Mouse (Mus musculus) olfactory bulb, adult 2 months (tissue): ENCODE data around the gene Pik3r2. TPM values are rescaled to one million over a fixed set of nuclear protein-coding genes. Genes with fewer than 3 reads are reported as not detected.
A peak's percentile ranks its signal among the peaks of the same experiment; 100 is the strongest.

ENCODE experiments used
- H3K27ac ChIP-seq: fragments of 200-500 bp; 2 replicates; pipeline ENCODE4 v1.5.1; 2012; ENCODE audit warnings: low read depth, low read length; ENCODE audit not compliant: insufficient read depth
- H3K4me1 ChIP-seq: fragments of 200-500 bp; 2 replicates; pipeline ENCODE4 v1.6.1; 2012; ENCODE audit warnings: low read length; ENCODE audit not compliant: control insufficient read depth, insufficient read depth
- H3K4me3 ChIP-seq: fragments of 200-500 bp; 2 replicates; pipeline ENCODE4 v1.5.1; 2012; ENCODE audit warnings: mild to moderate bottlenecking, low read depth, low read length, moderate library complexity; ENCODE audit not compliant: insufficient read depth
- CTCF ChIP-seq: fragments of 200-500 bp; IDR thresholded peaks from 2 replicates; pipeline ENCODE4 v1.5.1; 2012; ENCODE audit warnings: low read depth, mild to moderate bottlenecking, low read length, moderate library complexity; ENCODE audit not compliant: insufficient read depth
- POLR2A ChIP-seq: fragments of 200-500 bp; IDR thresholded peaks from 2 replicates; pipeline ENCODE4 v1.6.1; 2012; ENCODE audit warnings: mild to moderate bottlenecking, low read depth, low read length, moderate library complexity; ENCODE audit not compliant: insufficient read depth
- WGBS: fragments of 180-500 bp; shearing (Covaris S2); methylation state at CpG from one replicate; pipeline ENCODE4 v1.1.7; 2018; 5-methylcytosine and 5-hydroxymethylcytosine counted together
- polyA plus RNA-seq: library from polyadenylated mRNA; stranded (reverse); fragments of >200 nt; gene quantifications from 2 replicates; pipeline ENCODE4 v1.2.4, GENCODE M21; 2012; ENCODE audit warnings: low replicate concordance; ENCODE audit not compliant: missing spikeins, insufficient read depth, insufficient read length

The Pik3r2 gene
- polyA plus RNA-seq, 1 experiment, result not detected

DNA sequence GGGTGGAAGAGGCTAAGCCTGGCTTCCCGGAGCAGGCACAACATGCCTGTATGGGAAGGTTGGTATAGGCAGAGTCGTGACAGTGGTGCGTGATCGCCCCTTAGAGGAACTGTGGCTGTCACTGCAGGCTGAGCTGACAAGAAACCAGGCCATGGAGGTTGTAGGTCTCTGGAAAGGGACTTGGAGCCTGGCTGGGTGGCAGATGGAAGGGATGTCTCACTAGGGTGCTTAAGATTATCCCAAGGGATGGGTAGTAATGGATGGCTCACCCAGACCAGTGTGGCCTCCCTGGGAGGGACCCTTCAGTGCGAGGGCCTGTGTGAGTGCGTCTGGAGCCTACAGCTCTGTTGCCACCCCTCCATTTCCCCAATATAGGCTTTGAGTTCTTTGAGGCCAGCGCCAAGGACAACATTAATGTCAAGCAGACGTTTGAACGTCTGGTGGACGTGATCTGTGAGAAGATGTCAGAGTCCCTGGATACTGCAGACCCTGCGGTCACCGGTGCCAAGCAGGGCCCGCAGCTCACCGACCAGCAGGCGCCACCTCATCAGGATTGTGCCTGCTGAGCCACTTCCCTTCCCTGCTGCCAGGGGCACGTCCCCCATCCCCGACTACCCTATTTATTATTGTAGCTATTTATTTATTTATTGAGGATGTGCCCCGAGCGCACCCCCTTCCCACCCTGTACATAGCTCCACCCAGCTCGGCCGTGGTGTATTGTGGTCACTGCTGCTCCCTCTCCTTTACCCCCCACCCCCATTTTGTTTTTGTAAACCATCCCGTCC, 18.8 kb downstream of the Pik3r2 start:
- 58% methylated on average over 22 of the region's 22 CpGs for WGBS

GRCm38 (mm10) chr8:70756476-70757040, 20.0 kb downstream of the Pik3r2 start:
- Histone ChIP-seq H3K4me3 (no peak overlapping the region), H3K4me1 (peaks cover 56% of the 10 kb centered on the region), H3K27ac (no peak overlapping the region)
- TF ChIP-seq POLR2A (no peak), CTCF (no peak)
- 92% methylated on average over 6 of the region's 6 CpGs for WGBS

More for the DNA sequence above, 18.8 kb downstream of the Pik3r2 start:
- no peak for TF ChIP-seq CTCF
- no peak for TF ChIP-seq POLR2A
- Histone ChIP-seq H3K4me3 (no peak overlapping the region), H3K27ac (no peak overlapping the region), H3K4me1 (peaks cover 53% of the 10 kb centered on the region)

DNA sequence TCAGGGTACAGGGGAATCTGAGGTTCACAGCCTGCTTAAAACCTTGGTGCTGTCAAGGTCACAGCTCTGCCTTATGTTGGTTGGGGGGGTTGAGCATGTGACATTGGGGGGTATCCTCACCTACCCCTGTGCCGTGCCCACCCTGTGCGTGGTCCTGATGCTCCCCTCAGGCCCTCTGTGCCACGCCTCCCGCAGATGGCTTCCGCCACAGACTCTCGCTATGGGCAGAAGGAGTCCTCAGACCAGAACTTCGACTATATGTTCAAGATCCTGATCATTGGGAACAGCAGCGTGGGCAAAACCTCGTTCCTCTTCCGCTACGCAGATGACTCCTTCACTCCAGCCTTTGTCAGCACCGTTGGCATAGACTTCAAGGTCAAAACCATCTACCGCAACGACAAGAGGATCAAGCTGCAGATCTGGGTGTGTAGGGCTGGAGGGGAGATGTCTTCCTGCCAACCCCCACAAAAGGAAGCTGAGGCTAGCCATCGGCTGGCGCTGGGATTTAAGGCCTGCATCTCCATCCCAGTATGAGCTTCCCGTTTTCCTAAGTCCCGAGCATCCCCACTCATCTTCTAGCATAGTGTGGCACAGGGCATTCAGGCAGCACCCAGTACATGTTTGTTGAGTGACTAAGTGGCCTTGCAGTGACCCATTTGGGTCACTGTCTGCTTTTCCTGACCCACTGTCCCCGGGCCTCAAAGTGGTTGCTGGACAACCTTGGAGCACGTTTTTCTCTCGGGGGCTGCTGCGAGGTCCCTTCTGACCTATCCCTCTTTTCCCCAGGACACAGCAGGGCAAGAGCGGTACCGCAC, 20.6 kb downstream of the Pik3r2 start:
- 0 out of 2 replicates have a peak overlapping the region, but pooled peaks have one; percentile 99 for H3K27ac ChIP-seq
- WGBS, result 74% methylated on average over 24 of the region's 24 CpGs
- peak overlapping the region; percentile 92 for H3K4me3 ChIP-seq
- TF ChIP-seq CTCF (no peak), POLR2A (no peak)
- H3K4me1 ChIP-seq, result peaks cover 54% of the 10 kb centered on the region

DNA sequence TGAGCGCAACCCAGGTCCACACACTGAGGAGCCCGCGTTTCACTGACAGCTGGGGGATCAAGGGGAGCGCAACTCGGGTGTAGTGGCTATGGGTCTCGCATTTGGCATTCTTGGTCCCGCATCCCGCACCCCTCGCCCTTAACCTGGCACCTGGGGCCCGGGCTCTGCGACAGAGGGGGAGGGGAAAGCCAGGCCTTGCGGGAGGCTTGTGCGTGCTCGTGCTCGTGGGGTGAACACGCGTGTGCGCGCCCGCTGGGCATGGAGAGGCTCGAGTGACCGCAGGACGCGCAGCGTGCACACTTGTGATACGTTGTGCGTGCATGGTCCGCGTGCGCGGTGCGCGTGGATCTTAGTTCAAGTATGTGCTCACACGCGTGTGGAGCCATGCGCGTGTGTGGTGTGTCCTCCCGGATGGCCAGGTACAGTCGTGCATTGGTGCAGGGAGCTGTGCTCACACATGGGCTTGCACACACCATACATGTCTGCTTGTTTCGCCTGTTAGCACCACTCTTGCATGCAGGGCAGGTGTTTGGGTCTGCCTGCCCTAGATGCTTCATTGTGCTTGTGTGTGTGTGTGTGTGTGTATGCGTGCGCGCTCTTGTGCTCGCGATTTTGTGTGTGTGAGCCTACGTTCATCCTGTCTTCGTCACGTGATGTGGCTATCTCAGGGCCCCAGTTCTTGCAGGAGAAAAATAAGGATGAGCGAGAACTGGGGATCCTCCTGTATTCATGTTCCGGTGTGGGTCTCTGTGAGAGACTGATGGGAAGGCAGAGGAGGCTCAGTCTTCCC, 21.4 kb downstream of the Pik3r2 start:
- Histone ChIP-seq H3K4me3 (peak overlapping the region; percentile 92), H3K4me1 (peaks cover 50% of the 10 kb centered on the region), H3K27ac (peak overlapping the region; percentile 99)
- 4% methylated on average over 50 of the region's 50 CpGs for WGBS
- TF ChIP-seq POLR2A (no peak), CTCF (0 out of 2 replicates have a peak, but pooled peaks have one; percentile 12)

- H3K27ac ChIP-seq, result peak within 1 kb of the TSS; percentile 99
- WGBS, result 8% methylated on average over 37 of the region's 37 CpGs
- peaks cover 50% of the 10 kb centered on the region for H3K4me1 ChIP-seq
- H3K4me3 ChIP-seq, result peak within 1 kb of the TSS; percentile 92
- TF ChIP-seq POLR2A (peak; percentile 69), CTCF (no peak)
Observed at GRCm38 (mm10) chr8:70754043-70754870, 22.3 kb downstream of the Pik3r2 start, which contains the start of gene Rab3a. Gene Rab3a, plus strand, starts transcription at chr8:70754679.

- Histone ChIP-seq H3K27ac (peak overlapping the region; percentile 92), H3K4me1 (peaks cover 41% of the 10 kb centered on the region), H3K4me3 (peak overlapping the region; percentile 12; the same call in 1 of the 2 replicates)
- 14% methylated on average over 21 of the region's 21 CpGs for WGBS
- TF ChIP-seq CTCF (no peak), POLR2A (no peak)
Observed at GRCm38 (mm10) chr8:70753151-70753550, 23.4 kb downstream of the Pik3r2 start.

DNA sequence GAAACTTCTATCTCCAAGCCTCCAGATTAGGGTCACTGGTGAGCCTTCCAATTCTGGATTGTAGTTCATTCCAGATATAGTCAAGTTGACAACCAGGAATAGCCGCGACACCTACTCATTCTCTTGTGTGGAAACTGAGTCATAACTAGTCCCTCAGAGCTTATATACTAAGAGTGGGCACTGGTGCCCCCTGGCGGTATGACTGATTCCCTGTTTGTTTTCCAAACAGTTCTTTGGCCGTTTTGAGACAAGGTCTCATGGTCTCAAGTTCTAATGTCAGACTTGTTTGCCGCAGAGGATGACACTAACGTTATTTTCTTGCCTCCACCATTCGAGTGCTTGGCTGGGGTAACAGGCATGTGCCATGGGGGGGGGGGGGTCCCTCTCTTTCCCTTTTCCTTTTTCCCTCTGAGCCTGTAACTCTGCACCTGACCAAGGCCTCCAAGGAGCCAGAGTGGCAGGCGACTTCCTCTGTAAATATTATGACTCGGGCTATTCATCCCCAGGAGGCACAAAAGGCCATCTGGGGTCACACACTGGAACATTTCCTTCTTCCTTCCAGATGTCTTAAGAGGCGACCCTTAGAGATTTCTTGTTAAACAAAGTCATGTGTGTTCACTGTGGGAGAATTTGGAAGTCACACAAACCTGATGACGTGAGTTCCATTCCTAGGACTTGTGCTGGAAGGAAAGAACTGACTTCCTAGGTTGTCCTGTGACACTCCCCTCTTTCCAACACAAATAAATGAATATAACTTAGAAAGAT, 24.3 kb downstream of the Pik3r2 start:
- 27% methylated on average over 11 of the region's 11 CpGs for WGBS
- H3K4me1 ChIP-seq, result peaks cover 32% of the 10 kb centered on the region
- H3K4me3 ChIP-seq, result no peak overlapping the region
- H3K27ac ChIP-seq, result peak overlapping the region; percentile 92
- no peak for TF ChIP-seq POLR2A
- 0 out of 2 replicates have a peak, but pooled peaks have one; percentile 9 for TF ChIP-seq CTCF
